Mouse (Mus musculus): ENCODE results near the gene Tdo2. TPM values are rescaled to one million over a fixed set of nuclear protein-coding genes. Genes with fewer than 3 reads are reported as not detected.

The Tdo2 gene
- polyA plus RNA-seq, 1 experiment from 2014 or later, result 0.04 TPM

DNA sequence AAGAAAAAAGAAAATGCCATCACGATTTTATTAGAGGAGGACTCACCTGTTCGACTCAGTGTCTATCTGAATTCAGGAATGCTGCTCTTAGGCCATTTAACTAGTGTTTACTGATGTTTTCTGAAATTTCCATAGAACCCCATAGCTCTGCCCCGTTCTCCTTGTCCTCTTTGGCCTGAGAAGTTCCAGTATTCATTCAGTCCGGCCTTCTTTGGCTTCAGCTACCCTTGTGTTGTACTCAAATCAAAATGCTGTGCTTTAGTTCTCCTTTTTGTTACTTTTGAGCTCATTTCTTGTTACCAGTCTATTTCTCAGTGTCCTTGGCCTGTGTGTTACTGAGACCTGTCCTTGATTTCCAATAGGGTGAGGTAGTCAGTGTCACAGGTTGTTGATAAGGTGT lies 42.7 kb downstream of the Tdo2 start:
- Histone ChIP-seq H3K27me3 (replicated peaks; ENCODE audit: low read depth, poor library complexity, severe bottlenecking) (no peaks in the 10 kb centered on the region), H3K4me1 (0 out of 2 replicates have a peak, but pooled peaks cover 8% of the 10 kb centered on the region), H3K36me3 (replicated peaks) (no peaks in the 10 kb centered on the region), H3K4me3 (no peak overlapping the region), H3K27ac (replicated peaks) (no peak overlapping the region), H3K9me3 (no peaks in the 10 kb centered on the region)
- DNase-seq (ENCODE audit: low spot score), result no peak
- 84% methylated on average over 4 of the region's 4 CpGs for WGBS

DNA sequence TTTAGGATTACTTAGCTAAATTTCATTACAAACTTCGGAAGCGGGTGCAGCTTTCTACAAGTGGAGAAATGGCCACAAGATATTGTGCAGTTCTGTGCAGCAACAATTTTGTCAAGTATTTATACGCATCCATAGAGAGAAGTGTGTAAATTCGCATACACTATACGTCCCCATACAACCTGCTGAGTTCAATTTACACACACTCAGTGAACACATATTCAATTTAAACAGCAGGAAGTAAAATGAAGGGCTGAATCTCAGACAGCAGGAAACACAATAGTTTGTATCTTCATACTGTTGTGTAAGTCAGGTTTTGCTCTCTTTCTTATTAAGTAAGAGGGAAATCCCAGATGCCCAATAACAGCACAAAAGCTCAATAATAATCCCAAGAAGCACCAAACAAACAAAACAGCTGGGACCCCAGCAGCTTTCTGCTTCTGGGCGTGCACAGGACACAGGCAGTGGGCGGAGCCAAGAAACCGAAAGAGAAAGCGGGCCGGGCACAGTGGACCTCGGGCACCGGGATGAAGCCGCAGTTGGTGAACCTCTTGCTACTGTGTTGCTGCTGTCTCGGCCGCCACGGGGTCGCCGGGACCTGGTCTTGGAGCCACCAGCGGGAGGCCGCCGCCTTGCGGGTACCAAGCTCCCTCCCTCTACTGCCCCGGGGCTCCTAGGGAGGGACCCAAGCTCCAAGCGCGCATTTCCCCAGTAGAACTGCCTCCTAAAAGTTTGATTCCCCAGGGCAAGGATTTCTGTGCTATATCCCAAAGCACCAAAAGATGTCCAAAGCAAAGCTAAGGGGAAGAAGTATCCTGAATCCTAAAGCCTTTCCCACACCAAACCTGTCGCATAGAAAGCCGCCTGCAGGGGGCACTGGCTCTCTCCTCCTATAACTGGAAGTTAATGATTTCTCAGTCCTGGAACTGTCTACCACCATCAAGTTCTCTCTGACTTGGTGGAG lies 43.6 kb downstream of the Tdo2 start, which contains the start of gene Ctso:
TSS of gene Ctso (plus strand) at position 461 of the 961 bp plus-strand sequence.
- Histone ChIP-seq H3K36me3 (replicated peaks) (no peaks in the 10 kb centered on the region), H3K9me3 (no peaks in the 10 kb centered on the region), H3K27ac (replicated peaks) (peak within 1 kb of the TSS; percentile 91), H3K27me3 (replicated peaks; ENCODE audit: low read depth, poor library complexity, severe bottlenecking) (no peaks in the 10 kb centered on the region), H3K4me3 (peak within 1 kb of the TSS; percentile 70), H3K4me1 (0 out of 2 replicates have a peak, but pooled peaks cover 8% of the 10 kb centered on the region)
- WGBS, result 13% methylated on average over 27 of the region's 27 CpGs
- peak; percentile 85 for DNase-seq (ENCODE audit: low spot score)

DNA sequence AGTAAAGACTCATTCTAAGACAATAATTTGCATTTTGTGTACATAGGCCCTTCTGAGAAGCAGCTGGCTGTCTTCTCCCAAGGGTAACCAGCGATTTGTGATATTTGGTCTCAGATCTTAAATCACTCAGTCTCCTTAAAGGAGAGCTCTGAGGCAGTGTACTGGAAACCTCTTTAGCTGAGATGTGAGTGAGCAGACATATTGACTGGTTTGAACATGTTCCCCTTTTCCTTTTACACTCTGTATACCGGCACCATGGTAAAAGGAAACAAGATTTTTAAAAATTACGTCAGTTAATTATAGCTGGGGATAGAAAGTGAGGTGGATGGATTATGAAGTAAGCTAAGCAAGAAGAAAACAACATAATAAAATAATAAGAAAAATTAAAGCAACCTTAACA lies 44.3 kb downstream of the Tdo2 start:
- H3K9me3 ChIP-seq, result no peaks in the 10 kb centered on the region
- H3K36me3 ChIP-seq (replicated peaks), result no peaks in the 10 kb centered on the region
- no peak overlapping the region for H3K27ac ChIP-seq (replicated peaks)
- peaks cover 11% of the 10 kb centered on the region; the same call in 1 of the 2 replicates for H3K4me1 ChIP-seq
- 78% methylated on average over 3 of the region's 3 CpGs for WGBS
- H3K4me3 ChIP-seq, result no peak overlapping the region
- no peaks in the 10 kb centered on the region for H3K27me3 ChIP-seq (replicated peaks; ENCODE audit: low read depth, poor library complexity, severe bottlenecking)
- no peak for DNase-seq (ENCODE audit: low spot score)

DNA sequence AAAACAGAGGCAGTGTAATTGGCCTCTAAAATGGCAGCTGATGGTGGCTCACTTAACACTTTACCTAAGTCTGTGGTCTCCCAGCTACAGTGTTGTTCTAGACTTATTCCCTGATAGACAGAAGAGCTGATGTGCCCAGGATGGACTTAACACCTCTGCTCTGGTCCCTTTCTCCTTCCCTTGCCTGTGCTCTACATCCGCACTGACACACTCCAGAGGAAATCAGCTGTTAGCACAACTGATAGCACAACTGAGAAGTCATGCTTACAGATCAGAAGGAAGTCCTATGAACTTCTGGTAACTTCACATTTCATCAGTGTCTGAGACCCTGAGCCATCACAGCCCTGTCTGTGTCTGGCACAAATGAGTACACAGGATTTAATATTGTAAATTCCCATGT lies 46.9 kb downstream of the Tdo2 start:
- peaks cover 11% of the 10 kb centered on the region; the same call in 1 of the 2 replicates for H3K4me1 ChIP-seq
- H3K4me3 ChIP-seq, result no peak overlapping the region
- H3K27me3 ChIP-seq (replicated peaks; ENCODE audit: low read depth, poor library complexity, severe bottlenecking), result no peaks in the 10 kb centered on the region
- H3K27ac ChIP-seq (replicated peaks), result no peak overlapping the region
- no peaks in the 10 kb centered on the region for H3K9me3 ChIP-seq
- WGBS, result 88% methylated on average over 1 of the region's 1 CpGs
- no peaks in the 10 kb centered on the region for H3K36me3 ChIP-seq (replicated peaks)
- no peak for DNase-seq (ENCODE audit: low spot score)

DNA sequence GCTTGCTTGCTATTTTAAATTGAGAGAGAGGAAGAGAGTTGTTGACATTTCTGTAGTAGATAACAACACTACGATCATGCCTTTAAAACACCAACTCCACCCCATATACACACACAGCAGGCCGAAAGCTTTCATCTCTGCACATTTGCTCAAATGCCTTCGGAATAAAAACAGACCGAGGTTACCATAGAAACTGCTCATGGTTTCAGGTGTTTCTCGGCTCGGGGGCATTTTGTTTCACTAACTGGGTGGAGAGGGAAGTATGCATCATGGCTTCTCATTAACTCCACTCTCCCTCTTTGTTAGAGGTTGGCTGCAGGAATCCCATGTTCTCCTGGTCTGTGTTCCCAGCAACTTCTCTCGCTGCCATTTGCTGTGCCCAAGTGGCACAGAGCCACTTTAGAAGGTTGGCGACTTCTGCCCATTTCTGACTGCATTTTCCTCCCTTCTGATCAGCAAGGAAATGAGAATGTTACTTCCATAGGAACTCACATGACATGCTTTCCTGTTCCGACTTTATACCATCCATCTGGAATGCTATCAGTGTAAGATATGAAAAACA lies 49.2 kb downstream of the Tdo2 start:
- H3K4me3 ChIP-seq, result no peak overlapping the region
- WGBS, result 72% methylated on average over 9 of the region's 9 CpGs
- DNase-seq (ENCODE audit: low spot score), result peak; percentile 29
- no peaks in the 10 kb centered on the region for H3K9me3 ChIP-seq
- H3K27me3 ChIP-seq (replicated peaks; ENCODE audit: low read depth, poor library complexity, severe bottlenecking), result no peaks in the 10 kb centered on the region
- H3K36me3 ChIP-seq (replicated peaks), result no peaks in the 10 kb centered on the region
- H3K27ac ChIP-seq (replicated peaks), result no peak overlapping the region
- H3K4me1 ChIP-seq, result peaks cover 6% of the 10 kb centered on the region; the same call in 1 of the 2 replicates

DNA sequence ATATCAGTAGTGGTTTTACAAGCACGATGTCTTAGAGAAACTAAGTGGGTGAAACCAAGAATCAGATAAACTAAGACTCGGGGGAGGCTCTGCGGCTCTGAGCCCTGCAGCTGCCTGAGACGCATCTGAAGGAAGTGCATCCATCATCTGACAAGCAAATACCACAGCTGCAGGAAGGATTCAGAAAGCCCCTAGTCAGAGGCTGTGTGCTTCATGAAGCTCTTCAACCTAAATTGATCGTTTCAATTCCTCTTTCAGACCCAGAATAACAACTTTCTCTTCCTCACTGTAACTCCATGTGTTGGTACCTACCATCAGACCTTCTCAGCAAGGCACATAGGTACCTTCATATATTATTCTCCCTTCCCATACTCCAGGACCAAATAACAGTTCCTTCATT lies 50.1 kb downstream of the Tdo2 start:
- H3K27ac ChIP-seq (replicated peaks), result no peak overlapping the region
- no peaks in the 10 kb centered on the region for H3K36me3 ChIP-seq (replicated peaks)
- H3K4me1 ChIP-seq, result peaks cover 6% of the 10 kb centered on the region; the same call in 1 of the 2 replicates
- no peaks in the 10 kb centered on the region for H3K9me3 ChIP-seq
- no peak overlapping the region for H3K4me3 ChIP-seq
- DNase-seq (ENCODE audit: low spot score), result no peak
- H3K27me3 ChIP-seq (replicated peaks; ENCODE audit: low read depth, poor library complexity, severe bottlenecking), result no peaks in the 10 kb centered on the region
- WGBS, result 67% methylated on average over 5 of the region's 5 CpGs

DNA sequence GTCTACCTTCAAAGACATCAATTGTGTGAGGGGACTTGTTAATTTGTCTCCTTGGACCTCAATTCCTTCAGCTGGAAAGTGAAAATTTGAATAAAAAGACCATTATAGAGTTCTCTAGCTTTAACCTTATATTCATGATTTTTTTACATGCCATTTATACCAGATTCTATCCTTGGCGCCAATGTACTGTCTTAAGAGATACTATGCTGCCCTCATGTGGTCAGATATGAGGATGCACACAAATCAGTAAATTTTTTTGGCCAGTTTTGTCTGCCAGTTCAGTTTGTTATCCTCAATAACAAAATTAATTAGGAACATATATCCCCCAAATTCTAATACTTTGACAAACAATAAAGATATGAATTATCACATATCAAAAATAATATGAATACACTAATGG lies 51.1 kb downstream of the Tdo2 start:
- DNase-seq (ENCODE audit: low spot score), result peak; percentile 29
- H3K4me3 ChIP-seq, result no peak overlapping the region

DNA sequence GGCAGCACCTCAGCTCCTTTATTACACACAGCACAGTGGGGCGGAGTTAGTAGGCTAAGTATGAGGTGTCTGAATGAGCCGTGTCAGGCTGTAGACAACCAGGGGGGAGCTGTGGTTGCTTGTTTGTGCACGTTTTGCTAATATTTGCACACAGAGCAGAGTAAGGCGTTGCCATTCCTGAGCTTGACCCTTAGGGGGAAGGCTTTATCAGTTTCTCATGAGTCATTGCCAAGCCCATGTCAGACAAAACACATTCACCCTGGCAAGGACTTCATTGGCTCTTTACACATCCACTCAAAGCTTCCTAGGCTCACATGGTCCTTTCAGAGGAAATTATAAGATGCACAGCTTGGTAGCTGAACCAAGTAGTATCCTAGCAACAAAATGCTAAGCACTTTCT lies 53.1 kb downstream of the Tdo2 start:
- Histone ChIP-seq H3K4me3 (no peak overlapping the region), H3K9me3 (no peaks in the 10 kb centered on the region), H3K36me3 (replicated peaks) (no peaks in the 10 kb centered on the region), H3K4me1 (peaks cover 3% of the 10 kb centered on the region), H3K27ac (replicated peaks) (no peak overlapping the region), H3K27me3 (replicated peaks; ENCODE audit: low read depth, poor library complexity, severe bottlenecking) (no peaks in the 10 kb centered on the region)
- no peak for DNase-seq (ENCODE audit: low spot score)
- 65% methylated on average over 4 of the region's 4 CpGs for WGBS

More for the DNA sequence above, 51.1 kb downstream of the Tdo2 start:
- Histone ChIP-seq H3K9me3 (no peaks in the 10 kb centered on the region), H3K27me3 (replicated peaks; ENCODE audit: low read depth, poor library complexity, severe bottlenecking) (no peaks in the 10 kb centered on the region), H3K36me3 (replicated peaks) (no peaks in the 10 kb centered on the region), H3K4me1 (peaks cover 4% of the 10 kb centered on the region), H3K27ac (replicated peaks) (no peak overlapping the region)
- WGBS, result 6% methylated on average over 1 of the region's 1 CpGs

DNA sequence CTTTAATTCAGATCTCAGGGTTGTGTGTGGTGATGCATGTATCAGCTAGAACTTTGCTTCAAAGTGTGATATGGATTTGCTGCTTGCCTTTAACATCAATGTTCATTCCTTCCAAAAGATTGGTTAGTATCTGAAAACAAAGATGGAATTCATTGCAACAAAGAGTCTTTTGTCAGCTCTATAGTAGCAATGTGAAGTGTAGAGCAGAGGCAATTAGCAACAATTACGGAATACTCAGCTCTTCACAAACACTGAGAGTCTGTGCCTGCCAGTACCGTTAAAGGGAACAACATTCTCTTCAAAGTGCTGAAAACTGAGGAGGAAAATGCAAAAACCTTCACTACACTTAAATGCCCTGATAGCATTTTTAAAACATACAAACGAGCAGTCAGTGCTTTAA lies 56.3 kb downstream of the Tdo2 start:
- H3K36me3 ChIP-seq (replicated peaks), result no peaks in the 10 kb centered on the region
- no peaks in the 10 kb centered on the region; the same call in 1 of the 2 replicates for H3K4me1 ChIP-seq
- H3K27ac ChIP-seq (replicated peaks), result no peak overlapping the region
- WGBS, result 32% methylated on average over 3 of the region's 3 CpGs
- H3K9me3 ChIP-seq, result no peaks in the 10 kb centered on the region
- H3K27me3 ChIP-seq (replicated peaks; ENCODE audit: low read depth, poor library complexity, severe bottlenecking), result no peaks in the 10 kb centered on the region
- H3K4me3 ChIP-seq, result no peak overlapping the region
- DNase-seq (ENCODE audit: low spot score), result no peak

DNA sequence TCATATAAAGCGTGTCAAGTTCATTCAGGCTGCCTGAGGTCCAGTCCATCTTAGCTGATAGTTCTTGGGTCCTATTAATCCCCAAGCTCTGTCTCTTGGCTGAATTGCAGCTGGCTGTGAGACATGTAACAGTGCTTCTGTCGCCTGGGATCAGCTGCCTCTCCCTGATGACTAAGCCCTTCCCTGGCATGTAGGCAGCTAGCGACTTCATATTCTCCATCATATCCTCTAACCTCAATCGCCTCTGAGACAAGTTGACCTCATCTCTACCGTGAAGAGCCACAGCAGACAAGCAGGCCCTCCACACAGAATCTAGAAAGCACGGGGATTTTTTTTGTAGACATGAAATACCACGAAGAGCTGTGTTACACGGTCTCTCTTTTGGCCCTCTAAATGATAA lies 57.8 kb downstream of the Tdo2 start:
- Histone ChIP-seq H3K27me3 (replicated peaks; ENCODE audit: low read depth, poor library complexity, severe bottlenecking) (no peaks in the 10 kb centered on the region), H3K9me3 (no peaks in the 10 kb centered on the region), H3K36me3 (replicated peaks) (no peaks in the 10 kb centered on the region), H3K4me1 (no peaks in the 10 kb centered on the region; the same call in 1 of the 2 replicates), H3K4me3 (no peak overlapping the region), H3K27ac (replicated peaks) (no peak overlapping the region)
- DNase-seq (ENCODE audit: low spot score), result no peak
- 85% methylated on average over 8 of the region's 8 CpGs for WGBS

DNA sequence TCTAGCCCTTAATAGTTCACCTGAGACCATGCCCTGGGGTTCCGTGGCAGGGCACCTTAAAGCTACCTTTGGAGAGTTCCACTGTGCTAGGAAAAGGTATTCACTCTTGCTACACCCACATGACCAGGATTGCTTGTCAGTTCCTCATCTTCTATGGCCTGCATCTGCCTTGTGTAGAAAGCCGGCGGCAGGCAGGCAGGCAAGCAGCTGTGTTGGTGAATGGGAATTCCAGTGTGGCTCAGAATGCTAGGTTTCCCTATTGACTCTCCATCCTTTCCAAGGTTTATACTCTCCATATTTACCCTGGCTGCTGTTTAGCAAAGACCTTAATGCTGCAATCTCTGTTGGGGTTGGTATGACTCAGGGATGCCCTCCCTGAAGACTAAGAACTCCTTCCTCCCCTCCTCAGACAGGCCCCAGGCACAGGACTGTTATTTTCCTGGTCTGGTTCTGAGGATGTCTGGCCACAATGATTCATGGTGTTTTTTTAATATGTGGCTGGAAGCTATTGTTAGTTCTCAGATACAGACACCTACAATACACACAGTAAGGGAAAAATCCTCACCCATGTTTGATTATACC lies 58.6 kb downstream of the Tdo2 start:
- 89% methylated on average over 3 of the region's 3 CpGs for WGBS
- Histone ChIP-seq H3K4me1 (no peaks in the 10 kb centered on the region; the same call in 1 of the 2 replicates), H3K27me3 (replicated peaks; ENCODE audit: low read depth, poor library complexity, severe bottlenecking) (no peaks in the 10 kb centered on the region), H3K4me3 (no peak overlapping the region), H3K27ac (replicated peaks) (no peak overlapping the region), H3K36me3 (replicated peaks) (no peaks in the 10 kb centered on the region), H3K9me3 (no peaks in the 10 kb centered on the region)
- DNase-seq (ENCODE audit: low spot score), result no peak

DNA sequence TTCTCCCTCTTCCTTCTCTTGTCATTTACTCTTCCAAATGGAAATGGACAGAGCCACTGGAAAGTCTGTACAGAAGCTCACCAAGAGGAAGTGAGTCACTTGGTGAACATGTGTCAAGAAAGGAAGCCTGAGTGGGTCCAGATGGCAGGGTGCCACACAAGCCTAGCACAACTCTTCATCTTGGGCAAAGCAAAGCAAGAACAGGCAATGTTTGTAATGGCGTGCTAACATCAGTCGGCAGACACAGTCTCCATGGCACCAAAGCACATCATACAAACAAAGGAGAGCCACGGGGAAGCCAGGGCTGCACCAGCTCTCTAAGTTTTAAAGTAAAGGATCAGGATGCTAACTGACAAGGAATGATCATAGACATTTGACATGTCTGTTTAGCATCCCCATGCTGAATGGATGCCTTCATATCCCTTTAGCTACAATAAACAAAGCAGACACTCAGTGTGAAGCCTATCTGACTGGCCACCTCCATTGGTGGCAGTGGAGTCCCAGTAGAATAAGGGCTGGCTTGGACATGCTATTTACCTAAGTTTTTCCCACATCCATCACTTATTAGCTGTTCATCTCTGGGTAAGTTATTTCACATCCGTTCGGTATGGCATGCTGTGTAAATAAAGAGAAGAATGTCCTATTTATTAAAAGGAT lies 59.8 kb downstream of the Tdo2 start:
- Histone ChIP-seq H3K27ac (replicated peaks) (no peak overlapping the region), H3K4me1 (no peaks in the 10 kb centered on the region; the same call in 1 of the 2 replicates), H3K4me3 (no peak overlapping the region), H3K9me3 (no peaks in the 10 kb centered on the region), H3K36me3 (replicated peaks) (no peaks in the 10 kb centered on the region), H3K27me3 (replicated peaks; ENCODE audit: low read depth, poor library complexity, severe bottlenecking) (no peaks in the 10 kb centered on the region)
- DNase-seq (ENCODE audit: low spot score), result no peak
- 82% methylated on average over 5 of the region's 5 CpGs for WGBS
